ENCODE assay signal across 8 mouse cellular contexts in the genomic region with DNA sequence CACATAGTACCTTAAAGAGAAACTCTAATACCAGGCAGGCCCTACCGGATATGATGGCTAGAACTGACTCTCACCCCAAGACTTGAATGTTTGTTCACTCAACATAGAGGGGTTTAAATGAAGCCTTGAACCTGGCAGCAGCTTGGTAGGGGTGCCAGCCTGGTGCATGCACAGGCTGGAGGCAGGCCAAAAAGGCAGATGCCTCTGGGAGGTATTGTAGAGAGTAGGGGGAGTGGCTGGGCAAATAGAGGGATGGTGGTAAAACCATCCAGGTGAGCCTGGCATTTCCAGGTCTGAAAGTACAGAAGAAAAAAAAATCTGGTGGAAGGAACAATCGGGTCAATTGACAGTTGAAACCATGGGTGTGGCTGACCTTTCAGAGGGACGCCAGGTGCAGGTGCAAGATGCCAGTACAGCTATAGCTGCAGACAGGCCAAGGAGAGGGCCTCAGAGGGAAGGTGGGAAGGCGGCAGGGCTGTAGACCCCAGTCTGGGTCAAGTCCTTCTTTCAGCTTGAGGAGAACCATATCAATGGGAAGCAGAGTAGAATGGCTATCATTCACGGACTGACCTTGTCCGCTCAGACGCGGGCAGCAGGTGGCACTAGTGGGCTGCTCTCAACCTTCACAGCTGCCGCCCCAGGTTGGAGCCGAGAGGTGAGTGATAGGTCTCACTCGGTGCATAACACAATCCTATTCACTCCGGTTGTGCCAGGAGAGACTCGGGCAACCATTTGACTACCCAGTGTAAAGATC. TPM values are rescaled to one million over a fixed set of nuclear protein-coding genes. Genes with fewer than 3 reads are reported as not detected.
DNase-seq lines count a peak whose midpoint lies in the region; ATAC-seq and TF ChIP-seq lines count a peak whose summit lies in the region.

No protein-coding gene starts in this region.

- no peak overlapping the region for H3K27ac ChIP-seq in liver, adult 2 months (replicated peaks; ENCODE audit: insufficient read depth, low read depth, low read length)
- H3K27ac ChIP-seq in midbrain, embryonic 16.5 days (ENCODE audit: low read length): no peak overlapping the region
- H3K27ac ChIP-seq in stomach, embryonic 14.5 days (ENCODE audit: low read length): no peak overlapping the region

- H3K79me2 ChIP-seq in liver, adult 2 months (ENCODE audit: control insufficient read depth, insufficient read depth, low read length): no peaks in the 10 kb centered on the region

- H3K9me3 ChIP-seq in midbrain, embryonic 16.5 days (replicated peaks; ENCODE audit: control insufficient read depth, low read length, poor library complexity, severe bottlenecking): no peaks in the 10 kb centered on the region
- H3K9me3 ChIP-seq in stomach, embryonic 14.5 days (ENCODE audit: control insufficient read depth, low read depth, low read length): no peaks in the 10 kb centered on the region

- ATAC-seq in common myeloid progenitor, adult 5-6 weeks (replicated peaks; ENCODE audit: low read depth, poor library complexity, severe bottlenecking): peak; percentile 88
- ATAC-seq in midbrain, embryonic 16.5 days: peak; percentile 94
- peak; percentile 77; the same call in 1 of the 2 replicates for ATAC-seq in stomach, embryonic 14.5 days (ENCODE audit: insufficient number of reproducible peaks, insufficient read depth, low FRiP score, low read depth)

- DNase-seq in 3T3-L1 (ENCODE audit: low read depth, low spot score) (peak; percentile 63), NIH3T3 (ENCODE audit: low read depth) (peak; percentile 76)
- DNase-seq in heart, adult 18-20 months: peak; percentile 73 to 89
- DNase-seq in kidney, adult 18-20 months: peak; percentile 84
- no peak for DNase-seq in liver, adult 2 months (ENCODE audit: extremely low read depth, low read depth, low spot score)

- no peak for TF ChIP-seq POLR2A in liver, adult 2 months (IDR thresholded peaks at IDR 0.05; ENCODE audit: extremely low read depth, insufficient read depth, low read length)

- H3K4me3 ChIP-seq in liver, adult 2 months (ENCODE audit: insufficient read depth, low read depth, low read length): no peak overlapping the region
- H3K4me3 ChIP-seq in midbrain, embryonic 16.5 days (ENCODE audit: low read depth, low read length): peak overlapping the region; percentile 20; the same call in 1 of the 2 replicates
- no peak overlapping the region for H3K4me3 ChIP-seq in stomach, embryonic 14.5 days (ENCODE audit: low read depth, low read length)

- H3K36me3 ChIP-seq in liver, adult 2 months (ENCODE audit: control insufficient read depth, insufficient read depth, low read length): no peaks in the 10 kb centered on the region
- H3K36me3 ChIP-seq in midbrain, embryonic 16.5 days (ENCODE audit: control insufficient read depth, insufficient read depth, low read length): no peaks in the 10 kb centered on the region
- no peaks in the 10 kb centered on the region for H3K36me3 ChIP-seq in stomach, embryonic 14.5 days (ENCODE audit: control insufficient read depth, insufficient read depth, low read length)

- H3K27me3 ChIP-seq in liver, adult 2 months (ENCODE audit: control insufficient read depth, insufficient read depth, low read length): no peaks in the 10 kb centered on the region
- no peaks in the 10 kb centered on the region; the same call in 1 of the 2 replicates for H3K27me3 ChIP-seq in midbrain, embryonic 16.5 days (ENCODE audit: control insufficient read depth, insufficient read depth, low read depth, low read length)
- H3K27me3 ChIP-seq in stomach, embryonic 14.5 days (ENCODE audit: control insufficient read depth, insufficient read depth, low read length): no peaks in the 10 kb centered on the region

- H3K4me2 ChIP-seq in midbrain, embryonic 16.5 days (ENCODE audit: low read length): peak overlapping the region; percentile 61
- peak overlapping the region; percentile 22; the same call in 1 of the 2 replicates for H3K4me2 ChIP-seq in stomach, embryonic 14.5 days (replicated peaks; ENCODE audit: low read depth, low read length)

- H3K4me1 ChIP-seq in liver, adult 2 months (ENCODE audit: control insufficient read depth, insufficient read depth, low read length): no peaks in the 10 kb centered on the region
- peaks cover 5% of the 10 kb centered on the region for H3K4me1 ChIP-seq in midbrain, embryonic 16.5 days (ENCODE audit: control insufficient read depth, insufficient read depth, low read length)
- 0 out of 2 replicates have a peak, but pooled peaks cover 4% of the 10 kb centered on the region for H3K4me1 ChIP-seq in stomach, embryonic 14.5 days (ENCODE audit: control insufficient read depth, insufficient read depth, low read length)

- TF ChIP-seq CTCF in liver, adult 2 months (IDR thresholded peaks at IDR 0.05; ENCODE audit: low read depth, low read length): peak; percentile 96

- no peak overlapping the region for H3K9ac ChIP-seq in liver, adult 2 months (ENCODE audit: low read depth, low read length)
- H3K9ac ChIP-seq in midbrain, embryonic 16.5 days (ENCODE audit: low read depth, low read length): peak overlapping the region; percentile 53
- H3K9ac ChIP-seq in stomach, embryonic 14.5 days (replicated peaks; ENCODE audit: low read depth, low read length): no peak overlapping the region

- whole genome bisulfite sequencing in liver, adult 2 months: 17% methylated on average over 13 of the region's 13 CpGs
- WGBS in midbrain, embryonic 16.5 days: 15% methylated on average over 13 of the region's 13 CpGs
- 12% methylated on average over 13 of the region's 13 CpGs for WGBS in stomach, embryonic 14.5 days

RNA-seq across cellular contexts. Expression of a gene that starts 9.8 kb away (rescaled TPM):
- 41.2 and 45.7 TPM in 2 replicates for total RNA-seq in common myeloid progenitor, adult 5-6 weeks (2017)
- 10 to 100 TPM; 45.7 to 51.1 TPM for total RNA-seq in heart, adult 18-20 months (2021)
- total RNA-seq in liver, adult 2 months (2014; rRNA removed): 26.2 and 27.6 TPM in 2 replicates
- 24.0 and 26.4 TPM in 2 replicates for polyA plus RNA-seq in liver, adult 2 months (2012; rRNA removed)
- polyA plus RNA-seq in midbrain, embryonic 16.5 days (2015; fragmentation: Nextera tagmentation; extraction: Ambion mirVana): 47.5 and 50.3 TPM in 2 replicates
- polyA plus RNA-seq in stomach, embryonic 14.5 days (2014; fragmentation: Nextera tagmentation; extraction: Ambion mirVana): 66.8 and 68.2 TPM in 2 replicates

RNA-seq across cellular contexts. Expression of a gene that starts 25.0 kb away (rescaled TPM):
- total RNA-seq in common myeloid progenitor, adult 5-6 weeks (2017): under 0.01 TPM in 1 of 2 replicates, not detected in the other
- total RNA-seq in heart, adult 18-20 months (2021): 10 to 100 TPM; 30.7 to 36.6 TPM
- total RNA-seq in liver, adult 2 months (2014; rRNA removed): under 0.01 and 0.07 TPM in 2 replicates
- polyA plus RNA-seq in liver, adult 2 months (2012; rRNA removed): 0.16 and 0.48 TPM in 2 replicates
- polyA plus RNA-seq in midbrain, embryonic 16.5 days (2015; fragmentation: Nextera tagmentation; extraction: Ambion mirVana): 113 and 128 TPM in 2 replicates
- polyA plus RNA-seq in stomach, embryonic 14.5 days (2014; fragmentation: Nextera tagmentation; extraction: Ambion mirVana): 5.2 and 6.4 TPM in 2 replicates

RNA-seq across cellular contexts. Expression of a gene that starts 49.9 kb away (rescaled TPM):
- total RNA-seq in common myeloid progenitor, adult 5-6 weeks (2017): not detected in 2 replicates
- not detected for total RNA-seq in heart, adult 18-20 months (2021)
- total RNA-seq in liver, adult 2 months (2014; rRNA removed): not detected in 2 replicates
- not detected in 2 replicates for polyA plus RNA-seq in liver, adult 2 months (2012; rRNA removed)
- polyA plus RNA-seq in midbrain, embryonic 16.5 days (2015; fragmentation: Nextera tagmentation; extraction: Ambion mirVana): 0.30 TPM in 1 of 2 replicates, not detected in the other
- not detected in 2 replicates for polyA plus RNA-seq in stomach, embryonic 14.5 days (2014; fragmentation: Nextera tagmentation; extraction: Ambion mirVana)

Comparison
In these comparisons a context has a peak if more than half of its experiments do, and no peak if none do; other contexts are left out.
1. RNA of a gene that starts 25.0 kb away (total RNA-seq): 30.7 to 36.6 TPM in heart, adult 18-20 months; under 0.01 TPM in common myeloid progenitor, adult 5-6 weeks and under 0.01 to 0.07 TPM in liver, adult 2 months; every median in the first group is over 10 times any median in the second.
2. Peak in every context shown above with its lines, with median percentiles within 50 percentile points of each other: ATAC-seq.